Mouse (Mus musculus) ES-E14 (cell line): ENCODE results near the gene Adh5.

Source experiments
- CHD2 ChIP-seq: IDR thresholded peaks from 2 replicates; pipeline ENCODE4 v1.6.1; 2014; ENCODE audit warnings: mild to moderate bottlenecking, low read depth, low read length, inconsistent platforms
- HCFC1 ChIP-seq: IDR thresholded peaks from 2 replicates; pipeline ENCODE4 v1.6.1; 2012; ENCODE audit warnings: low read length, inconsistent platforms, borderline replicate concordance; ENCODE audit not compliant: insufficient read depth
- MAFK ChIP-seq: IDR thresholded peaks from 2 replicates; pipeline ENCODE4 v1.6.1; 2014; ENCODE audit warnings: mild to moderate bottlenecking, low read depth, low read length, inconsistent platforms; ENCODE audit not compliant: insufficient read depth
- ZC3H11A ChIP-seq: IDR thresholded peaks from 2 replicates; pipeline ENCODE4 v1.6.1; 2012; ENCODE audit warnings: low read depth, mild to moderate bottlenecking, inconsistent platforms, low read length, borderline replicate concordance
- ZNF384 ChIP-seq: IDR thresholded peaks from 2 replicates; pipeline ENCODE4 v1.6.1; 2012; ENCODE audit warnings: low read depth, low read length, inconsistent platforms

DNA sequence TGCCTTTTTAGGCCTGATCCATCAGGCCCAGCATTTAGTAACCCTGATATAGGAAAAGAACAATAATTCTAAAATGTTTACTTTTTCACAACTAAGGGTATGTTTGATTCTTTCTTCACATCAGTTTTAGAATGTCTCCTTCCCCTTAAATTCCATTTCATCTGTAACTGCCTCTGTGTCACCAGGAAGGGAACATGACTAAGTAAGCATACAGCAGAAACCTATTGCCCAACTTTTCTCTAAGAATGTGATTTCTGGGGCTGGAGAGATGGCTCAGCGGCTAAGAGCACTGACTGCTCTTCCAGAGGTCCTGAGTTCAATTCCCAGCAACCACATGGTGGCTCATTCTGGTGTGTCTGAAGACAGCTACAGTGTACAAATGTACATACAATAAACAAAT, 11.3 kb downstream of the Adh5 start:
- TF ChIP-seq ZC3H11A = no peak
- TF ChIP-seq CHD2 = no peak
- no peak for TF ChIP-seq HCFC1
- TF ChIP-seq MAFK = no peak
- TF ChIP-seq ZNF384 = no peak
